Mouse (Mus musculus) intestine, postnatal 0 days (tissue): ENCODE results near the gene Gstp1. TPM values are rescaled to one million over a fixed set of nuclear protein-coding genes. Genes with fewer than 3 reads are reported as not detected.

Experiments
- ATAC-seq: fragments of 200-750 bp; cut with Nextera tagmentation; 2 replicates; pipeline ENCODE4 v1.8.0; 2017; ENCODE audit warnings: mild to moderate bottlenecking, moderate TSS enrichment, moderate library complexity
- H3K27ac ChIP-seq: fragments of 300-500 bp; sonication (generic); 2 replicates; pipeline ENCODE4 v1.5.1; 2014; ENCODE audit warnings: mild to moderate bottlenecking, low read depth, low read length, moderate library complexity
- H3K27me3 ChIP-seq: fragments of 300-500 bp; sonication (generic); replicated peaks from 2 replicates; pipeline ENCODE4 v1.6.1; 2014; ENCODE audit warnings: low read length, mixed read lengths; ENCODE audit not compliant: control insufficient read depth, insufficient read depth
- H3K36me3 ChIP-seq: fragments of 300-500 bp; sonication (generic); 2 replicates; pipeline ENCODE4 v1.6.1; 2014; ENCODE audit warnings: mild to moderate bottlenecking, moderate library complexity; ENCODE audit not compliant: control insufficient read depth, insufficient read depth
- H3K4me1 ChIP-seq: fragments of 300-500 bp; sonication (generic); replicated peaks from 2 replicates; pipeline ENCODE4 v1.6.1; 2014; ENCODE audit warnings: antibody characterized with exemption, low read length, mixed read lengths; ENCODE audit not compliant: control insufficient read depth, insufficient read depth
- H3K4me2 ChIP-seq: fragments of 300-500 bp; sonication (generic); replicated peaks from 2 replicates; pipeline ENCODE4 v1.6.1; 2014; ENCODE audit warnings: low read depth, mild to moderate bottlenecking, moderate library complexity
- H3K4me3 ChIP-seq: fragments of 300-500 bp; sonication (generic); 2 replicates; pipeline ENCODE4 v1.5.1; 2014; ENCODE audit warnings: low read depth, low read length
- H3K9ac ChIP-seq: fragments of 300-500 bp; sonication (generic); 2 replicates; pipeline ENCODE4 v1.6.1; 2014; ENCODE audit warnings: mild to moderate bottlenecking, low read depth, low read length
- H3K9me3 ChIP-seq: fragments of 300-500 bp; sonication (generic); 2 replicates; pipeline ENCODE4 v1.6.1; 2016; ENCODE audit warnings: mixed run types; ENCODE audit not compliant: control insufficient read depth
- CTCF ChIP-seq: sonication (generic); IDR thresholded peaks from 2 replicates; pipeline ENCODE4 v1.5.1; 2016; ENCODE audit warnings: low read depth, mild to moderate bottlenecking, control low read depth, antibody characterized with exemption, moderate library complexity
- WGBS: fragments of 180-500 bp; shearing (Covaris S2); extraction: QIAGEN DNeasy Blood & Tissue Kit; methylation state at CpG from one replicate; pipeline ENCODE4 v1.1.7; 2014; 5-methylcytosine and 5-hydroxymethylcytosine counted together
- polyA plus RNA-seq: library from polyadenylated mRNA; unstranded; fragments of >200 nt; fragmentation: Nextera tagmentation; extraction: Ambion mirVana; gene quantifications from 2 replicates; pipeline ENCODE4 v1.2.1, GENCODE M21; 2015

Gene Gstp1
- polyA plus RNA-seq, result 746 and 756 TPM in 2 replicates

DNA sequence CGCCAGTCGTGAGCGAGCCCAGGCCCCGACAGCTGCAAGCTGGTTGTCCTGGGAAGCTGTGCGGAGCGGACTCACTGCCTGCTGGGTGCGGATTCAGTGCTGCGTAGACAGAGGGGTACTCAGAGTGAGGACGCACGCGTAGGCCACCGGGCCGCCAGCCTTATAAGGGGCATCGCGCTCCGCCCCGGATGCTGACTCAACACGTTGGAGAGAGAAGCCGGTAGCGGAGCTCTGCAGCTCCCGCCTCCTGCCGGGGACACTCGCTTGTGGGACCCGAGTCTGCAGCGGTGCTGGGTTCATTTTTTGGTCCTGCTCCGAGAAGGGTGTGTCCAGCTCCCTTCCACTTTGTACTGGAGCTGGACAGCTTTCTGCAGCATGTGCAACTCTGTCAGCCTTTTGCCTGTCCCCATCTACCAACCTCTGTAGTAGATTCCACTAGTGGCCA, at the start of gene Gstp1:
TSS of gene Gstp1 (minus strand) at position 198 of the 445 bp plus-strand sequence.
- peak; percentile 38 for ATAC-seq
- Histone ChIP-seq H3K4me1 (peaks cover 8% of the 10 kb centered on the region; the same call in 1 of the 2 replicates), H3K9me3 (no peaks in the 10 kb centered on the region), H3K27ac (peak within 1 kb of the TSS; percentile 65), H3K4me2 (peak within 1 kb of the TSS; percentile 71), H3K27me3 (no peaks in the 10 kb centered on the region), H3K4me3 (peak within 1 kb of the TSS; percentile 53), H3K36me3 (no peaks in the 10 kb centered on the region), H3K9ac (peak within 1 kb of the TSS; percentile 59)
- WGBS, result under 1% methylated on average over 26 of the region's 26 CpGs
- peak; percentile 56 for TF ChIP-seq CTCF

GRCm38 (mm10) chr19:4087090-4087489, 49.3 kb upstream of the Gstp1 start:
- Histone ChIP-seq H3K4me1 (no peaks in the 10 kb centered on the region), H3K4me3 (no peak overlapping the region), H3K4me2 (no peak overlapping the region), H3K27me3 (no peaks in the 10 kb centered on the region), H3K9ac (no peak overlapping the region), H3K36me3 (no peaks in the 10 kb centered on the region), H3K27ac (no peak overlapping the region), H3K9me3 (no peaks in the 10 kb centered on the region)
- 89% methylated on average over 5 of the region's 5 CpGs for WGBS
- no peak for TF ChIP-seq CTCF
- ATAC-seq, result no peak

- no peaks in the 10 kb centered on the region for H3K9me3 ChIP-seq
- H3K4me1 ChIP-seq, result no peaks in the 10 kb centered on the region
- TF ChIP-seq CTCF, result no peak
- no peaks in the 10 kb centered on the region for H3K36me3 ChIP-seq
- no peak overlapping the region for H3K27ac ChIP-seq
- WGBS, result 91% methylated on average over 15 of the region's 15 CpGs
- no peak overlapping the region for H3K4me2 ChIP-seq
- H3K9ac ChIP-seq, result no peak overlapping the region
- no peak for ATAC-seq
- H3K4me3 ChIP-seq, result no peak overlapping the region
- H3K27me3 ChIP-seq, result no peaks in the 10 kb centered on the region
Measured at GRCm38 (mm10) chr19:4086156-4086555, 48.4 kb upstream of the Gstp1 start.

DNA sequence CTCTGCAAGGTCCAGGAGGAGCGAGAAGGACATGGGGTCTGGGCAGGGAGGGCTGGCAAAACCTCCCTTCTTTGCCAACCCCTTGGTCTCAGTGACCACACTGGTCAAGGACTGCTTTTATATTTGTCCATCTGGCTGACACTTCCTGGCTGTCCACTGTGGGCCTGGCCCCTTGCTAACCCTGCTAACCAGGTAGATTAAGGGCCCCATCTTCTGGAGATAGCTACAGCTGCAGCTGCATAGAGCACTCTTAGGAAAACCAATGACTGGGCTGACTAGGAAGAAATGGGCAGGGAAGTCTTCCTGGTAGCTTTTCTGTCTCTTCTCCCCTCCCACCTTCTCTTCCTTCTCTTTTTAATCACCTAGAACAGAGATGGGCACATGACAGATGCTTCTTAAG, 47.2 kb upstream of the Gstp1 start:
- Histone ChIP-seq H3K36me3 (no peaks in the 10 kb centered on the region), H3K4me2 (no peak overlapping the region), H3K27ac (no peak overlapping the region), H3K9ac (no peak overlapping the region), H3K27me3 (no peaks in the 10 kb centered on the region), H3K4me1 (no peaks in the 10 kb centered on the region), H3K4me3 (no peak overlapping the region), H3K9me3 (no peaks in the 10 kb centered on the region)
- no peak for ATAC-seq
- peak; percentile 78 for TF ChIP-seq CTCF
- 92% methylated on average over 1 of the region's 1 CpGs for WGBS

GRCm38 (mm10) chr19:4083826-4084225, 46.0 kb upstream of the Gstp1 start:
- Histone ChIP-seq H3K9ac (no peak overlapping the region), H3K27ac (no peak overlapping the region), H3K4me2 (no peak overlapping the region), H3K9me3 (no peaks in the 10 kb centered on the region), H3K4me3 (no peak overlapping the region), H3K27me3 (no peaks in the 10 kb centered on the region), H3K36me3 (no peaks in the 10 kb centered on the region), H3K4me1 (no peaks in the 10 kb centered on the region)
- ATAC-seq, result no peak
- no peak; the same call in 1 of the 2 replicates for TF ChIP-seq CTCF
- WGBS, result 40% methylated on average over 8 of the region's 8 CpGs

DNA sequence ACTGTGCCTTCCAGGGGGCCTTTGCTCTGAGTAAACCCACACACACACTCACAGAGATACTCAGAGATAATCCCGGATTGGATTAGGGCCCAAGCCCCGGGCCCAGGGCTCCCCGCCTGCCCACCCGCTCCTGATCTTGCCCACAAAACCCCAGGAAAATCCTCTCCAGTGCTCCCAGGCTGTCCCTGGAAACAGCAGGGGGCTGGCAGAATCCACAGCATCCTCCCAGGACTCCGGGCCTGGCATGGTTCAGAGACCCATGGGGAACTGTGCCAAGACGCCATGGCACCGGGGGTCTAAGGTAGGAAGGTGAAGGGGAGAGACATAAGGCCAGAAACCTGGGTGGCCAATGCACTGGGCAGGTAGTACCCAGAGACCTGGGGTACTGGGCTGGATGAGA, 45.5 kb upstream of the Gstp1 start:
- no peak for TF ChIP-seq CTCF
- WGBS, result 80% methylated on average over 7 of the region's 7 CpGs
- no peaks in the 10 kb centered on the region for H3K36me3 ChIP-seq
- no peak overlapping the region for H3K4me2 ChIP-seq
- H3K27me3 ChIP-seq, result no peaks in the 10 kb centered on the region
- no peaks in the 10 kb centered on the region for H3K4me1 ChIP-seq
- H3K4me3 ChIP-seq, result no peak overlapping the region
- H3K9me3 ChIP-seq, result no peaks in the 10 kb centered on the region
- no peak overlapping the region for H3K27ac ChIP-seq
- H3K9ac ChIP-seq, result no peak overlapping the region
- no peak for ATAC-seq
